Mouse (Mus musculus) liver, adult 2 months (tissue): Measurements from ENCODE around the gene Esrra. TPM values are rescaled to one million over a fixed set of nuclear protein-coding genes. Genes with fewer than 3 reads are reported as not detected.
A peak's percentile ranks its signal among the peaks of the same experiment; 100 is the strongest.

Source experiments
- DNase-seq: peaks from one replicate; pipeline ENCODE4 v3.0.0-alpha.2; 2011; ENCODE audit warnings: low read depth, low spot score; ENCODE audit errors: extremely low read depth
- H3K27ac ChIP-seq: fragments of 200-500 bp; replicated peaks from 2 replicates; pipeline ENCODE4 v1.5.1; 2012; ENCODE audit warnings: low read depth, mild to moderate bottlenecking, control low read depth, inconsistent platforms, low read length; ENCODE audit not compliant: insufficient read depth
- H3K27me3 ChIP-seq: fragments of 200-500 bp; 2 replicates; pipeline ENCODE4 v1.6.1; 2012; ENCODE audit warnings: mild to moderate bottlenecking, moderate library complexity, low read length, inconsistent platforms; ENCODE audit not compliant: control insufficient read depth, insufficient read depth
- H3K36me3 ChIP-seq: fragments of 200-500 bp; 2 replicates; pipeline ENCODE4 v1.6.1; 2012; ENCODE audit warnings: low read length, inconsistent platforms; ENCODE audit not compliant: control insufficient read depth, insufficient read depth
- H3K4me1 ChIP-seq: fragments of 200-500 bp; 2 replicates; pipeline ENCODE4 v1.6.1; 2011; ENCODE audit warnings: low read length; ENCODE audit not compliant: control insufficient read depth, insufficient read depth
- H3K4me3 ChIP-seq: fragments of 200-500 bp; 2 replicates; pipeline ENCODE4 v1.5.1; 2011; ENCODE audit warnings: low read depth, mild to moderate bottlenecking, control low read depth, low read length, moderate library complexity; ENCODE audit not compliant: insufficient read depth
- H3K79me2 ChIP-seq: fragments of 200-500 bp; 2 replicates; pipeline ENCODE4 v1.6.1; 2012; ENCODE audit warnings: inconsistent platforms, mild to moderate bottlenecking, low read length, moderate library complexity; ENCODE audit not compliant: control insufficient read depth, insufficient read depth
- H3K9ac ChIP-seq: fragments of 200-500 bp; 2 replicates; pipeline ENCODE4 v1.6.1; 2012; ENCODE audit warnings: low read depth, mild to moderate bottlenecking, control low read depth, inconsistent platforms, low read length
- CTCF ChIP-seq: fragments of 200-500 bp; IDR thresholded peaks from 2 replicates; pipeline ENCODE4 v1.5.1; 2011; ENCODE audit warnings: low read depth, low read length, control low read depth
- POLR2A ChIP-seq: fragments of 200-500 bp; IDR thresholded peaks from 2 replicates; pipeline ENCODE4 v1.6.1; 2011; ENCODE audit warnings: low read length, control low read depth; ENCODE audit not compliant: insufficient read depth; ENCODE audit errors: extremely low read depth
- WGBS: fragments of 180-500 bp; shearing (Covaris S2); methylation state at CpG from one replicate; pipeline ENCODE4 v1.1.7; 2018; 5-methylcytosine and 5-hydroxymethylcytosine counted together
- polyA plus RNA-seq: library from polyadenylated mRNA; depleted of rRNA; stranded (reverse); fragments of >200 nt; gene quantifications from 2 replicates; pipeline ENCODE4 v1.2.3, GENCODE M21; 2012
- total RNA-seq: library from RNA; depleted of rRNA; stranded (reverse); fragments of >200 nt; gene quantifications from 2 replicates; pipeline ENCODE4 v1.2.3, GENCODE M21; 2014

Esrra gene
- total and polyA plus RNA-seq, 2 experiments, result 25.9 to 40.6 TPM

DNA sequence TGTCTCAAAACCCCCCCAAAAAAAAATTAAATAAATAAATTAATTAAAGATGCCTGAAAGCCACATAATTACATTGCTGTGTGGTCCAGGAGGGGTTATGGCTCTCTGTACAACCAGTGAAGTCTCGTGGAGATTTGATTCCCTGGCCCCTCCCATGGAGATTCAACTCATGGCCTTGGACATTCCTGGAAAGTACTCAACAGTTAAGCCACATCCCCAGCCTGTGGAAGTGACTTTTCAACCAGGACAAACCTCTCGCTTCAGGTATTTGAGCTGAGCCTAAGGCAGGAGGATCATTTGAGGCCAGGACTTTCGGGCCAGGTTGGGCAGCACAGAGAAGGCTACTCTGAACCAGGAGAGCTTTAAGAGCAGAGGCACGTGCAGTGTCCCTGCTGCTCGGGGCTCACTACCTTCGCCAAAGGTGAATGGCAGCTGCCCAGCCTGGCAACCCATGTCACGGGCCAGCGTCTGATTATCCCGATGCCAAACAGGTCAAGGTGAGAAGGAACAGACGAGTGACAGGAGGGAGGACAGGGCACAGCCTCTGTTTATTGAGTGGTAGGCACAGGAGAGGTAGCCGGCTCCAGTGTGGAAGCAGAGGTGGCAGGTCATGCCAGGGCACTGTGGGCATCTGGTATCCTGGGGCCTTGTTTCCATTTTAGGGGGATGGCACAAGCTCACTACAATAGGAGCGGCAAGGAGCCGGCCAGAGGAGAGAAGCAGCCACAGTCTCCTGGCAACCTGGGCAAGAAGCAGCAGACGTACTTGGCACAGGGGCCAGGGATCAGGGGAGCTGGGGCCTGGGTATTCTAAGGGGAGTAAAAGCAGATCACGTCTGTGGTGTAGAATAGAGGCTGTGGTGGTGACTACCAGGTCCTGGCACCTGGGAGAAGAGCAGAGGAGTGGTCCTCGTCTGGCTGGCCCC is 16.2 kb upstream of the Esrra start:
- 30% methylated on average over 16 of the region's 16 CpGs for WGBS
- Histone ChIP-seq H3K79me2 (peaks cover 4% of the 10 kb centered on the region), H3K4me3 (no peak overlapping the region), H3K4me1 (peaks cover 21% of the 10 kb centered on the region), H3K36me3 (no peaks in the 10 kb centered on the region), H3K27ac (peak overlapping the region; percentile 52), H3K27me3 (peaks cover 10% of the 10 kb centered on the region), H3K9ac (no peak overlapping the region)
- TF ChIP-seq POLR2A, result no peak
- no peak for TF ChIP-seq CTCF
- peak; percentile 90 for DNase-seq

DNA sequence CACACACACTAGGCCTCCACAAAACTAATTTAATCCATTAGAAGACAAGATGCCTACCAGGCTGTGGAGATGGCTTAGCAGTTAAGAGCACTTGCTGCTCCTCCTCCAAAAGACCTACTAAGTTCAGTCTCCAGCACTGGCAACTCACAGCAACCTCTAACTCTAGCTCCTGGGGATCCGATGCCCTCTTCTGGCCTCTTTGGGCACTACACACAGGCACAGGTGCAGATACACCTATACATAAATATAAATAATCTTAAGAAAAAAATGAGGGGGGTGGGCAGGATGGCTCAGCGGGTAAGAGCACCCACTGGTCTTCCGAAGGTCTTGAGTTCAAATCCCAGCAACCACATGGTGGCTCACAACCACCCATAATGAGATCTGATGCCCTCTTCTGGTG is 14.7 kb upstream of the Esrra start:
- 44% methylated on average over 3 of the region's 3 CpGs for WGBS
- DNase-seq, result no peak

DNA sequence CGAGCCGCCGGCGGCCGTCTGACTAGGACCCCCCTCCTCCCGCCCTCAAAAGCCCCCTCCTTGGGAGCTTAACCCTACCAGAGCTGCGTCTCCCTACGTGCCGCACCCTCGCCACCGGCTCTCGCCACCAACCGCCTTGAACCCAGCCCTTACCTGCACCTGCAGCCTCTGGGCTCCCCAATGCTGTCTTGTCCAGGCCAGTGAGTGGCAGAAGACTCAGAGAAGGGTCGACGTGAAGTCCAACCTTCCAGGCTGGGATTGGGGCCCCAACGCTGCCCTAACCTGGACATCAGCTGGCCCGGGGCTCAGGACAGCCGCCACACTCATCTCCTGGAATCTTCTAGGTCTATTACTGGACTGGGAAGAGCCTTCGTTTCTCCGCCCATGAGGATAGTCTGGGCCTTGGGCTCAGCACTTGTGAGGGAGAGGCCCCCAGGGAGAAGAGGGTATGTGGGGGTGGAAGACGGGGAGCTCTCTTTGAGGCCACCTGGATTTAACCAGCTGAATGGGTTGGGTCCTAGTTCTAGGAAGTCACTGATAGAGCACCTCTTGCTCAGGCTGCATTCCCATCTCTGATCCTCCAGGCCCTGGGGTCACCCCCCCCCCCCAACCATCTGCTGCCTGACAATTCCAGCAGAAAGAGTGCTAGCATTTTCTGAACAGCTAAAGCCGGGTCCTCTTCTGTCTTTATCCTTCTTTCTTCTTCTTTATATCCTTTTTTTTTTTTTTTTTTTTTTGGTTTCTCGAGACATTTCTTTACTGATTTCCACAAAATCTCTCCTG is 12.8 kb upstream of the Esrra start, which contains the start of gene Kcnk4:
Gene Kcnk4 (minus strand): TSS at position 321 of the 783 bp plus-strand sequence.
- H3K9ac ChIP-seq, result peak within 1 kb of the TSS; percentile 38; the same call in 1 of the 2 replicates
- no peak within 1 kb of the TSS for H3K27ac ChIP-seq
- TF ChIP-seq POLR2A, result no peak
- 24% methylated on average over 23 of the region's 23 CpGs for WGBS
- no peaks in the 10 kb centered on the region for H3K79me2 ChIP-seq
- H3K27me3 ChIP-seq, result peaks cover 10% of the 10 kb centered on the region
- H3K4me3 ChIP-seq, result peak within 1 kb of the TSS; percentile 27; the same call in 1 of the 2 replicates
- no peaks in the 10 kb centered on the region for H3K36me3 ChIP-seq
- peaks cover 14% of the 10 kb centered on the region for H3K4me1 ChIP-seq
- DNase-seq, result no peak

More for the DNA sequence above, 14.7 kb upstream of the Esrra start:
- peak; percentile 56; the same call in 1 of the 2 replicates for TF ChIP-seq CTCF
- no peak for TF ChIP-seq POLR2A
- Histone ChIP-seq H3K4me3 (no peak overlapping the region), H3K79me2 (no peaks in the 10 kb centered on the region), H3K36me3 (no peaks in the 10 kb centered on the region), H3K9ac (no peak overlapping the region), H3K27me3 (peaks cover 10% of the 10 kb centered on the region), H3K4me1 (peaks cover 20% of the 10 kb centered on the region), H3K27ac (no peak overlapping the region)

DNA sequence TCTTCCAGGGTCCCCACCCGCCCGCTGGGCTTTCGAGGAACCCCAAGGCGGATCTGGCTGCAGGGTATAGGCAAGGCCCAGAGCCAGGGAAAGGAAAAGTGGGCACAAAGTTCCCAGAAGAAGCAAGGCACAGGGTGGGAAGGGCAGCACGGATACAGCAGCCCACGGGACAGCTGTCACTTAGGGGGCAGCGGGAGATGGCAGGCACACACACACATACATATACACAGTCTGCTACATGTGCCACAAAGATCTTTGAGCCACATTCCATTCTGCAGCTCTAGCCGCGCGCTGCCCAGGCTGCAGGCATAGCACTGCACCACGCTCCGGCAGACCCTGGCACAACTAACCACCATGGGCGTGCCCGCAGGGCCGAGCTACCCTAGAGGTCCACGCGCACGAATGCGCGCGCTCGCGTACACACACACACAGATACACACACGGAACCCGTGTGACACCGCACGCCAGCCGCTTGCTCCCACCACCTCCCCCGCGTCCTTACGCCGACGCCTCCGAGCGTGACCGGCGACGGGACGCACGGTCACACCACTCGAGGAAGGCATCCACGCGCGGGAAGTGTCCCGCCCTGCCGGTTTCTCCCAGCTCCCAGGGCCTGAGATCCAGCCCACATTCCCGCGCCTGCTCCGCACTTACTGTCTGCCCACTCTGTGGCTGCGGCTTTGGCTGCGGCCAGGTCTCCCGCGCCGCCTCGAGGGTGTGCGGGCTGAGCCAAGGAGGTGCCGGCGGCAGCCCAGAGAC is 12.0 kb upstream of the Esrra start:
- no peak for DNase-seq
- 13% methylated on average over 58 of the region's 58 CpGs for WGBS
- TF ChIP-seq POLR2A, result no peak
- no peak for TF ChIP-seq CTCF
- H3K79me2 ChIP-seq, result no peaks in the 10 kb centered on the region
- H3K4me3 ChIP-seq, result peak overlapping the region; percentile 27; the same call in 1 of the 2 replicates
- H3K36me3 ChIP-seq, result no peaks in the 10 kb centered on the region
- peaks cover 13% of the 10 kb centered on the region for H3K4me1 ChIP-seq
- H3K27ac ChIP-seq, result no peak overlapping the region
- H3K9ac ChIP-seq, result peak overlapping the region; percentile 38; the same call in 1 of the 2 replicates
- peaks cover 10% of the 10 kb centered on the region for H3K27me3 ChIP-seq

DNA sequence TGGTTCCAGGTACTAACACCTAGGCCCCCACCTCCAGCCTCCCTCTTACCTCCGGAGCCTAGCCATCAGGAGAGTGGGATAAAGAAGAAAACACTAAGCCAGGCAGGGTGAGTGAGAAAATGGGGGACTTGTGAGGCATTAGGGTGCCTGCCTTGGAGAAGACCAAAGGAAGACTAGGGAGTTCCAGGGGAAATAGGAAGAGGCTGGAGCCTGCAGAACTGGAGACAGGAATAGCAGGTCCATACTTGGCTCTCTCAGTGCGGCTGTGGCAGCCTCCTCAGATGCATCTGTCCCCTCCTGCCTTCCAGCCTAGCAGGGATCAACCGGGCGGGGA is 11.5 kb upstream of the Esrra start:
- Histone ChIP-seq H3K4me3 (no peak overlapping the region), H3K27me3 (peaks cover 10% of the 10 kb centered on the region), H3K9ac (no peak overlapping the region)

More for the DNA sequence above, 11.5 kb upstream of the Esrra start:
- Histone ChIP-seq H3K27ac (no peak overlapping the region), H3K79me2 (no peaks in the 10 kb centered on the region), H3K36me3 (no peaks in the 10 kb centered on the region), H3K4me1 (peaks cover 8% of the 10 kb centered on the region)
- WGBS, result 76% methylated on average over 4 of the region's 4 CpGs
- DNase-seq, result no peak
- no peak for TF ChIP-seq CTCF
